Mouse (Mus musculus) liver, embryonic 16.5 days (tissue): ENCODE data around the gene Olfr694. TPM values are rescaled to one million over a fixed set of nuclear protein-coding genes. Genes with fewer than 3 reads are reported as not detected.
A peak's percentile ranks its signal among the peaks of the same experiment; 100 is the strongest.
"Not testable (repeated sequence)": the region's sequence is repeated elsewhere in the genome, so short reads cannot be mapped to it uniquely, and the experiment has no call there.

ENCODE experiments used
- ATAC-seq: fragments of 200-750 bp; cut with Nextera tagmentation; 2 replicates; pipeline ENCODE4 v1.8.0; 2017; ENCODE audit warnings: low read depth, mild to moderate bottlenecking, moderate number of reproducible peaks, moderate library complexity
- H3K27ac ChIP-seq: fragments of 300-500 bp; sonication (generic); 2 replicates; pipeline ENCODE4 v1.5.1; 2014; ENCODE audit warnings: mild to moderate bottlenecking, low read length
- H3K27me3 ChIP-seq: fragments of 300-500 bp; sonication (generic); 2 replicates; pipeline ENCODE4 v1.6.1; 2014; ENCODE audit warnings: low read depth, low read length, mixed read lengths; ENCODE audit not compliant: control insufficient read depth, insufficient read depth
- H3K36me3 ChIP-seq: fragments of 300-500 bp; sonication (generic); 2 replicates; pipeline ENCODE4 v1.6.1; 2014; ENCODE audit warnings: mild to moderate bottlenecking; ENCODE audit not compliant: control insufficient read depth, insufficient read depth
- H3K4me1 ChIP-seq: fragments of 300-500 bp; sonication (generic); 2 replicates; pipeline ENCODE4 v1.6.1; 2014; ENCODE audit warnings: low read depth, low read length, mixed read lengths; ENCODE audit not compliant: control insufficient read depth
- H3K4me2 ChIP-seq: fragments of 300-500 bp; sonication (generic); 2 replicates; pipeline ENCODE4 v1.6.1; 2014; ENCODE audit warnings: low read depth, low read length, mixed read lengths
- H3K4me3 ChIP-seq: fragments of 300-500 bp; sonication (generic); 2 replicates; pipeline ENCODE4 v1.5.1; 2014; ENCODE audit warnings: low read depth, mild to moderate bottlenecking, low read length
- H3K9ac ChIP-seq: fragments of 300-500 bp; sonication (generic); 2 replicates; pipeline ENCODE4 v1.6.1; 2014; ENCODE audit warnings: low read depth, low read length
- H3K9me3 ChIP-seq: fragments of 300-500 bp; sonication (generic); replicated peaks from 2 replicates; pipeline ENCODE4 v1.6.1; 2016; ENCODE audit warnings: low read length; ENCODE audit not compliant: control insufficient read depth
- WGBS: fragments of 180-500 bp; shearing (Covaris S2); extraction: QIAGEN DNeasy Blood & Tissue Kit; methylation state at CpG from one replicate; pipeline ENCODE4 v1.1.7; 2014; ENCODE audit not compliant: insufficient replicate concordance; 5-methylcytosine and 5-hydroxymethylcytosine counted together
- polyA plus RNA-seq: library from polyadenylated mRNA; unstranded; fragments of >200 nt; fragmentation: Nextera tagmentation; extraction: Ambion mirVana; gene quantifications from 2 replicates; pipeline ENCODE4 v1.2.1, GENCODE M21; 2015

Gene Olfr694
- not detected in 2 replicates for polyA plus RNA-seq

- Histone ChIP-seq H3K9ac (no peak within 1 kb of the TSS), H3K4me1 (no peaks in the 10 kb centered on the region), H3K9me3 (no peaks in the 10 kb centered on the region), H3K4me2 (no peak within 1 kb of the TSS), H3K4me3 (no peak within 1 kb of the TSS), H3K36me3 (no peaks in the 10 kb centered on the region), H3K27me3 (no peaks in the 10 kb centered on the region), H3K27ac (no peak within 1 kb of the TSS)
- 68% methylated on average over 1 of the region's 1 CpGs for WGBS
- no peak for ATAC-seq
Measured at GRCm38 (mm10) chr7:106691714-106692113, at the start of gene Olfr694. Gene Olfr694, minus strand, starts transcription at chr7:106691814.

DNA sequence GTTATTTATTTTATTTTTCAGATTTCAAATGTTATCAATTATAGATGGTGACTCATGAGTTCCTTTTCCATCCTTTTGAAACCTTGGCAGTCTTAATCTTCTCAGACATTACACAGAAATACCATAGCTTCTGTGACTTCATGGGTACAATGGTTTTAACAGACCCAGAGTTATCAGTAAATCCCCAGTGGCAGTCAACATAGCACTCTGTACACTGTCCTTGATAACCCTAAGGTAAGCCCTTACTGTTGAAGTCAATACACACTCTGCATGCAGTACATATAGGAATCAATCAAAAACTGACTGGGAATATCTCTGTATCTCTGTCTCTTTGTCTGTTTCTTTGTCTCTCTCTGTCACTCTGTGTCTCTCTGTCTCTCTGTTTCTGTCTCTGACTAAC lies 45.4 kb upstream of the Olfr694 start:
- Histone ChIP-seq H3K27me3 (no peaks in the 10 kb centered on the region), H3K9me3 (no peaks in the 10 kb centered on the region), H3K9ac (no peak overlapping the region), H3K36me3 (no peaks in the 10 kb centered on the region), H3K27ac (no peak overlapping the region), H3K4me1 (no peaks in the 10 kb centered on the region), H3K4me3 (no peak overlapping the region), H3K4me2 (no peak overlapping the region)
- ATAC-seq, result no peak

- Histone ChIP-seq H3K4me3 (no peak overlapping the region), H3K27ac (no peak overlapping the region), H3K9me3 (no peaks in the 10 kb centered on the region), H3K36me3 (no peaks in the 10 kb centered on the region), H3K4me2 (no peak overlapping the region), H3K9ac (no peak overlapping the region), H3K4me1 (no peaks in the 10 kb centered on the region), H3K27me3 (no peaks in the 10 kb centered on the region)
- ATAC-seq, result no peak
- WGBS, result 44% methylated on average over 2 of the region's 2 CpGs
Measured at GRCm38 (mm10) chr7:106733717-106734116, 42.1 kb upstream of the Olfr694 start.

DNA sequence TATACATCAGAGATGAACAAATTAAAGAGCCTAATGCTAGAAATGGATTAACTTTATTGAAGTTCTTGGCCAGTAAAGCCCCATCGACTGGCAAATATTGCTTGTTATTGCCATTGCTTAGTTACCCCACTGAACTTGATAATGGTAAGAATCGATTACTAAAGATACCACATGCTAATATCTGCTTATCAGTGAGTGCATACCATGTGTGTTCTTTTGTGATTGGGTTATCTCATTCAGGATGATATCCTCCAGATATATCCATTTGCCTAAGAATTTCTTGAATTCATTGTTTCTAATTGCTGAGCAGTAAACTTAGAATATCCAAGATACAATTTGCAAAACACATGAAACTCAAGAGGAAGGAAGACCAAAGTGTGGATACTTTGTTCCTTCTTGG lies 34.0 kb upstream of the Olfr694 start:
- not testable (repeated sequence) for H3K4me3 ChIP-seq, H3K36me3 ChIP-seq, H3K9me3 ChIP-seq, H3K27me3 ChIP-seq, H3K4me1 ChIP-seq, H3K4me2 ChIP-seq, H3K27ac ChIP-seq, ATAC-seq, H3K9ac ChIP-seq
- 39% methylated on average over 2 of the region's 2 CpGs for WGBS

- Histone ChIP-seq H3K9me3 (no peaks in the 10 kb centered on the region), H3K27me3 (no peaks in the 10 kb centered on the region), H3K36me3 (no peaks in the 10 kb centered on the region), H3K27ac (no peak within 1 kb of the TSS), H3K4me2 (no peak within 1 kb of the TSS), H3K4me1 (no peaks in the 10 kb centered on the region), H3K4me3 (no peak within 1 kb of the TSS), H3K9ac (no peak within 1 kb of the TSS)
- no peak for ATAC-seq
Measured at GRCm38 (mm10) chr7:106716296-106716695, 24.7 kb upstream of the Olfr694 start, which contains the start of gene Olfr695. Gene Olfr695, minus strand, starts transcription at chr7:106716396.

DNA sequence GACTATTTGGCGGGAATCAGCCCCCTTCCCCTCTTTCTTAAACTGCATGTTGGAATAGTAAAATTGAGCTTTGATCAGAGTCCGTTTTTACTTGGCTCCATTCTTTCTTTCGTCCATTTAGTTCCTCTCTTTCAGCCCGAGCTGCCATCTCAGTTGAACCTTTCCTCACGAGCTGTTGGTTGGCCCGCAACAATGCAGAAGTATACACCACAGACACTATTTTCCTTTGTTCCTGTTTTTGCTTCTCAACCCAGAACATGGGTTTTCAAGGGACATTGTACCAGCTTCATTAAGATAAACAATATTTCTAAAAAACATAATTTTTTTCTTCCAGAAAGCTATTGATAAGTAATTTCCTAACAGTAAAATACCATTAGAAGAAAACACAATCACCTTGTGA lies 19.8 kb upstream of the Olfr694 start:
- Histone ChIP-seq H3K4me2 (no peak overlapping the region), H3K4me3 (no peak overlapping the region), H3K36me3 (no peaks in the 10 kb centered on the region), H3K4me1 (no peaks in the 10 kb centered on the region), H3K27me3 (no peaks in the 10 kb centered on the region), H3K9me3 (no peaks in the 10 kb centered on the region), H3K9ac (no peak overlapping the region), H3K27ac (no peak overlapping the region)
- WGBS, result 44% methylated on average over 6 of the region's 6 CpGs
- ATAC-seq, result no peak

GRCm38 (mm10) chr7:106707705-106708104 lies 16.1 kb upstream of the Olfr694 start:
- WGBS, result 73% methylated on average over 10 of the region's 10 CpGs

DNA sequence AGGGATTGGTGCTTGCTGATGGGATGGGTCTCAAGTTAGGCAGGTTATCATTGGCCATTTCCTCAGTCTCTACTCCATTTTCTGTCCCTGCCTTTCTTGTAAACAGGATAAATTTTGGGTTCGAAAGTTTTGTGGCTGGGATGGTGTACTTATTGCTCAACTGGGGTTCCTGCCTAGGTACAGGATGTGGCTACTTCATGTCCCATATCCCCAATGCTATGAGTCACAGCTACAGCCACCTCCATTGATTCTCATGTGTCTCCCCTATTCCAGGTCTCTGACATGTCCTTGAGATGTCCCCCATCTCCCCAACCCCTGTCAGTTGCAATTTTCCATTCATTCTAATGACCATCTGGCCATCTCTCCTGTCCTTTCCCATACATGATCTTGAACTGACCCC lies 5.3 kb upstream of the Olfr694 start:
- no peaks in the 10 kb centered on the region for H3K36me3 ChIP-seq
- no peaks in the 10 kb centered on the region for H3K4me1 ChIP-seq
- H3K27ac ChIP-seq, result no peak overlapping the region
- H3K4me2 ChIP-seq, result no peak overlapping the region
- no peak for ATAC-seq
- no peaks in the 10 kb centered on the region for H3K9me3 ChIP-seq
- WGBS, result 57% methylated on average over 1 of the region's 1 CpGs
- no peak overlapping the region for H3K4me3 ChIP-seq
- no peak overlapping the region for H3K9ac ChIP-seq
- H3K27me3 ChIP-seq, result no peaks in the 10 kb centered on the region

More at GRCm38 (mm10) chr7:106707705-106708104, 16.1 kb upstream of the Olfr694 start:
- not testable (repeated sequence) for H3K9me3 ChIP-seq, H3K36me3 ChIP-seq, H3K4me2 ChIP-seq, H3K27ac ChIP-seq, H3K4me3 ChIP-seq, H3K9ac ChIP-seq, H3K27me3 ChIP-seq, H3K4me1 ChIP-seq
- ATAC-seq, result peak; percentile 56; the same call in 1 of the 2 replicates

GRCm38 (mm10) chr7:106692976-106693375 lies 1.4 kb upstream of the Olfr694 start:
- H3K4me3 ChIP-seq, result no peak overlapping the region
- no peaks in the 10 kb centered on the region for H3K9me3 ChIP-seq
- no peaks in the 10 kb centered on the region for H3K27me3 ChIP-seq
- no peak for ATAC-seq
- no peaks in the 10 kb centered on the region for H3K36me3 ChIP-seq
- WGBS, result 69% methylated on average over 3 of the region's 3 CpGs
- no peaks in the 10 kb centered on the region for H3K4me1 ChIP-seq
- no peak overlapping the region for H3K9ac ChIP-seq
- no peak overlapping the region for H3K4me2 ChIP-seq
- no peak overlapping the region for H3K27ac ChIP-seq

- H3K9me3 ChIP-seq, result no peaks in the 10 kb centered on the region
- H3K4me1 ChIP-seq, result no peaks in the 10 kb centered on the region
- H3K4me2 ChIP-seq, result no peak overlapping the region
- H3K9ac ChIP-seq, result no peak overlapping the region
- no peak overlapping the region for H3K27ac ChIP-seq
- WGBS, result 70% methylated on average over 2 of the region's 2 CpGs
- no peak for ATAC-seq
- H3K36me3 ChIP-seq, result no peaks in the 10 kb centered on the region
- no peak overlapping the region for H3K4me3 ChIP-seq
- no peaks in the 10 kb centered on the region for H3K27me3 ChIP-seq
Measured at GRCm38 (mm10) chr7:106685382-106685781, 6.2 kb downstream of the Olfr694 start.
